Mouse (Mus musculus) hindbrain, embryonic 15.5 days (tissue): ENCODE measurements around the gene Lzic. TPM values are rescaled to one million over a fixed set of nuclear protein-coding genes. Genes with fewer than 3 reads are reported as not detected.

Experiments
- ATAC-seq: fragments of 200-750 bp; cut with Nextera tagmentation; 2 replicates; pipeline ENCODE4 v1.8.0; 2017; ENCODE audit warnings: low read depth, moderate number of reproducible peaks, moderate TSS enrichment; ENCODE audit not compliant: low FRiP score
- H3K27ac ChIP-seq: fragments of 300-500 bp; sonication (generic); replicated peaks from 2 replicates; pipeline ENCODE4 v1.5.1; 2015; ENCODE audit warnings: mild to moderate bottlenecking, inconsistent platforms
- H3K27me3 ChIP-seq: fragments of 300-500 bp; sonication (generic); 2 replicates; pipeline ENCODE4 v1.6.1; 2015; ENCODE audit warnings: control low read depth, inconsistent platforms
- H3K36me3 ChIP-seq: fragments of 300-500 bp; sonication (generic); 2 replicates; pipeline ENCODE4 v1.6.1; 2015; ENCODE audit warnings: control low read depth, inconsistent platforms
- H3K4me1 ChIP-seq: fragments of 300-500 bp; sonication (generic); replicated peaks from 2 replicates; pipeline ENCODE4 v1.6.1; 2015; ENCODE audit warnings: control low read depth, inconsistent platforms
- H3K4me2 ChIP-seq: fragments of 300-500 bp; sonication (generic); 2 replicates; pipeline ENCODE4 v1.6.1; 2015; ENCODE audit warnings: moderate library complexity, mild to moderate bottlenecking, inconsistent platforms
- H3K4me3 ChIP-seq: fragments of 300-500 bp; sonication (generic); 2 replicates; pipeline ENCODE4 v1.5.1; 2015; ENCODE audit warnings: mild to moderate bottlenecking, inconsistent platforms
- H3K9ac ChIP-seq: fragments of 300-500 bp; sonication (generic); 2 replicates; pipeline ENCODE4 v1.6.1; 2015; ENCODE audit warnings: inconsistent platforms
- H3K9me3 ChIP-seq: fragments of 300-500 bp; sonication (generic); 2 replicates; pipeline ENCODE4 v1.6.1; 2016; ENCODE audit warnings: control low read depth, inconsistent platforms
- WGBS: fragments of 180-500 bp; shearing (Covaris S2); methylation state at CpG from one replicate; pipeline ENCODE4 v1.1.7; 2015; 5-methylcytosine and 5-hydroxymethylcytosine counted together
- microRNA-seq: library from miRNA; unstranded; fragments of <30 nt; microRNA quantifications from one replicate; pipeline ENCODE4, GENCODE M21; 2016
- polyA plus RNA-seq: library from polyadenylated mRNA; unstranded; fragments of >200 nt; fragmentation: Nextera tagmentation; extraction: Ambion mirVana; gene quantifications from 2 replicates; pipeline ENCODE4 v1.2.1, GENCODE M21; 2015

Lzic gene
- polyA plus RNA-seq, 1 experiment from 2014 or later: 40.8 TPM

DNA sequence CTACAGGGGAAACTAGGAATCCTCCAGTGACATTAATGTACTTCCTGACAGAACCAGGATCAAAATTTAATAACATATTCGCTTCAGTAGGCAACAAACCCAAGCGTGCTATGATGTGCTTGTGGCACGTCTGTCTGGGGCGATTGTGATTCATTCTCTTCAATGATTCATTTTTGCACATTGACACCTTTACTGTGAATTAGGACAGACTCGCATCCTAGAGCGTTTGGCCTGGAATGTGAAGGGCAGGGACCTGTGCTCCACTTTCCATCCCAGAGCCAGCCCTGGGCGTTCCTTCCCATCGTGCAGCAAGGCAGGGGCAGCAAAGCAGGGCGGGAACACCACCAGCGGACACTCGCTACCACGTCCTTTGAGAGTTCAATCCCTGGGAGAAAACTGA lies 57.4 kb downstream of the Lzic start:
- Histone ChIP-seq H3K27ac (no peak overlapping the region), H3K4me2 (no peak overlapping the region), H3K4me3 (no peak overlapping the region), H3K9ac (no peak overlapping the region), H3K4me1 (no peaks in the 10 kb centered on the region), H3K9me3 (no peaks in the 10 kb centered on the region), H3K27me3 (no peaks in the 10 kb centered on the region), H3K36me3 (peaks cover 21% of the 10 kb centered on the region; the same call in 1 of the 2 replicates)
- ATAC-seq: no peak
- 72% methylated on average over 12 of the region's 12 CpGs for WGBS

DNA sequence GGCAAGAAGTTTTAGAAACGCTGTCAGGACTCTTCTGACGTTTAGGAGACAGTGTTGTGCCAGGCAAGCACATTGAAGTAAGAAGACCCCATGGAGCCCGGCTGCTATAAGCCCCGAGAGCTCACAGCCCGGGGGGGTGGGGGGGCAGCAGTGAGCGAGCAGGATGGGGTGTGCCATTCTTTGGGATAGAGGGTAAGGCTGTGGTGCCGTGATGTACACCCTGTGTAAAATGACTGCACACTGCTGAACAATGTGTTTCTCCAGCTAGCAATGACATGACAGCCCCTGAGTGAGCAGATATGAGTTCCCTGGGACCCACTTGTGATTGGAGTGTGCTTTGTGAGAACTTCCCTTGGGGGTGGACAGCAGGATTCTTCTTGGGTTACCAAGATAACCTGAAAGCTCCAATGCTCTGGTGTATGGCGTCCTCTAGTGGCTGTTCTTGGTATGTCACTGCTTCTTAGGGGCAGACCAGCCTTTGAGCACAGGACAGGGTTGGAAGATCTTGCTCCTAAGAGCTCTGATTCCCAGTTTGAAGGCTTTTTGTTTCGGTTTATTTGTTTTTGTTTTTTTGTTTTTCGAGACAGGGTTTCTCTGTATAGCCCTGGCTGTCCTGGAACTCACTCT lies 58.0 kb downstream of the Lzic start:
- Histone ChIP-seq H3K4me1 (no peaks in the 10 kb centered on the region), H3K4me2 (no peak overlapping the region), H3K9ac (no peak overlapping the region), H3K36me3 (peaks cover 26% of the 10 kb centered on the region; the same call in 1 of the 2 replicates), H3K9me3 (no peaks in the 10 kb centered on the region), H3K4me3 (no peak overlapping the region), H3K27ac (no peak overlapping the region), H3K27me3 (no peaks in the 10 kb centered on the region)
- ATAC-seq: peak; percentile 10; the same call in 1 of the 2 replicates
- 40% methylated on average over 10 of the region's 10 CpGs for WGBS

DNA sequence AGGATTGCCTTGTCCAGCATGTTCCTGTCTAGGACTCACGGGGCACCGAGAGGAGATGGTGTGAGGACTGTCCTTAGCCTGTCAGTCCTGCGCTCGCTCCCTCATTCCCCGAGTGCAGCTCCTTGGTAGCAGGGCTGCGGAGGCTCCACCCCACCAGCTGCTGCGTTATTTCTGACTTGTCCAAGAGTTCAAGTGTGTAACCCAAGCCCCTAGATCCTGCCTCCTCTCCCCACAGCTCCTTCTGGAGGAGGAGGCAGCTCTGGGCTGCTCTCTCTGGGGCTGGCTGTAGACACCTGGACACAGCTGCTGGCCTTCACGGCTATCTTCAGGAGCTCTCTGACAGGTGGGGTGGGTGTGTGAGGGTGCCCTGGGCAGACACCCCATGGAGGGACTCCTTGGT lies 59.9 kb downstream of the Lzic start:
- no peak overlapping the region for H3K27ac ChIP-seq
- no peaks in the 10 kb centered on the region for H3K27me3 ChIP-seq
- no peaks in the 10 kb centered on the region for H3K4me1 ChIP-seq
- no peaks in the 10 kb centered on the region for H3K9me3 ChIP-seq
- H3K36me3 ChIP-seq: peaks cover 26% of the 10 kb centered on the region; the same call in 1 of the 2 replicates
- no peak for ATAC-seq
- no peak overlapping the region for H3K4me3 ChIP-seq
- H3K4me2 ChIP-seq: no peak overlapping the region
- WGBS: 82% methylated on average over 8 of the region's 8 CpGs
- no peak overlapping the region for H3K9ac ChIP-seq

Small RNAs within 50 kb of the gene (microRNA-seq; reads per million reads assigned to microRNA genes)
- 0.65 reads per million for gene Mir5616

Other genes with a start within 250 kb of the Lzic start
- 123 and 135 TPM in 2 replicates for gene Kif1b, start 177.5 kb upstream of the Lzic start, polyA plus RNA-seq
- 57.5 and 63.6 TPM in 2 replicates for gene Ube4b, start 58.5 kb upstream of the Lzic start, polyA plus RNA-seq
- gene Rbp7, start 30.3 kb upstream of the Lzic start, polyA plus RNA-seq: not detected in 2 replicates
- 0.37 and 0.52 TPM in 2 replicates for gene Tmem274, start 7.9 kb upstream of the Lzic start, polyA plus RNA-seq
- gene Nmnat1, start within 50 bp of the Lzic start, polyA plus RNA-seq: 8.8 and 9.3 TPM in 2 replicates
- 101 and 105 TPM in 2 replicates for gene Ctnnbip1, start 33.0 kb downstream of the Lzic start, polyA plus RNA-seq
- 178 and 198 TPM in 2 replicates for gene Clstn1, start 101.2 kb downstream of the Lzic start, polyA plus RNA-seq
- 15.3 and 16.6 TPM in 2 replicates for gene Pik3cd, start 217.3 kb downstream of the Lzic start, polyA plus RNA-seq